Mouse (Mus musculus) MEL (cell line): ENCODE results near the gene Slc22a30. TPM values are rescaled to one million over a fixed set of nuclear protein-coding genes. Genes with fewer than 3 reads are reported as not detected.
"Not testable (repeated sequence)": the region's sequence is repeated elsewhere in the genome, so short reads cannot be mapped to it uniquely, and the experiment has no call there.

Experiments used
- DNase-seq: peaks from one replicate; pipeline ENCODE4 v3.0.0; 2011; ENCODE audit warnings: low read depth, low spot score
- H3K27ac ChIP-seq: 2 replicates; pipeline ENCODE4 v1.5.1; 2012; ENCODE audit warnings: low read depth, mild to moderate bottlenecking, control low read depth, low read length, moderate library complexity; ENCODE audit not compliant: control insufficient read depth
- H3K27me3 ChIP-seq, 2 experiments: fragments of 150-350 bp in 1 of 2; sonication (generic) in 1 of 2; 2 replicates each; pipeline ENCODE4 v1.6.1; 2012; ENCODE audit warnings: low read length in 2 of 2, mild to moderate bottlenecking in 2 of 2, improper control_type of control experiment in 1 of 2, moderate library complexity in 1 of 2; ENCODE audit not compliant: insufficient read depth in 2 of 2, control insufficient read depth in 1 of 2
- H3K36me3 ChIP-seq, 2 experiments: 2 replicates each; pipeline ENCODE4 v1.6.1; 2012 to 2014; ENCODE audit warnings: low read length in 2 of 2, improper control_type of control experiment in 1 of 2, inconsistent platforms in 1 of 2, mild to moderate bottlenecking in 1 of 2; ENCODE audit not compliant: insufficient read depth in 2 of 2, control insufficient read depth in 1 of 2
- H3K4me1 ChIP-seq, 2 experiments: fragments of 150-350 bp in 1 of 2; sonication (generic) in 1 of 2; 2 replicates each; pipeline ENCODE4 v1.6.1; 2012; ENCODE audit warnings: low read length in 2 of 2, improper control_type of control experiment in 1 of 2, mild to moderate bottlenecking in 1 of 2; ENCODE audit not compliant: insufficient read depth in 2 of 2, control insufficient read depth in 1 of 2
- H3K4me3 ChIP-seq, 2 experiments: fragments of 150-350 bp in 1 of 2; sonication (generic) in 1 of 2; 2 replicates each; pipeline ENCODE4 v1.5.1; 2012; ENCODE audit warnings: low read depth in 2 of 2, low read length in 2 of 2, mild to moderate bottlenecking in 2 of 2, moderate library complexity in 2 of 2, control low read depth in 1 of 2, improper control_type of control experiment in 1 of 2; ENCODE audit not compliant: control insufficient read depth in 1 of 2, insufficient read depth in 1 of 2
- H3K79me2 ChIP-seq: 2 replicates; pipeline ENCODE4 v1.6.1; 2012; ENCODE audit warnings: mild to moderate bottlenecking, low read length, moderate library complexity; ENCODE audit not compliant: control insufficient read depth, poor library complexity, insufficient read depth
- H3K9ac ChIP-seq: 2 replicates; pipeline ENCODE4 v1.6.1; 2012; ENCODE audit warnings: low read depth, mild to moderate bottlenecking, control low read depth, low read length, moderate library complexity; ENCODE audit not compliant: control insufficient read depth, poor library complexity, severe bottlenecking
- H3K9me3 ChIP-seq: fragments of 150-350 bp; sonication (generic); replicated peaks from 2 replicates; pipeline ENCODE4 v1.6.1; 2012; ENCODE audit warnings: mild to moderate bottlenecking, low read length, improper control_type of control experiment, moderate library complexity; ENCODE audit not compliant: insufficient read depth
- BHLHE40 ChIP-seq: IDR thresholded peaks from 2 replicates; pipeline ENCODE4 v1.6.1; 2012; ENCODE audit warnings: low read depth, mild to moderate bottlenecking, inconsistent platforms, low read length, improper control_type of control experiment, borderline replicate concordance
- CHD2 ChIP-seq: IDR thresholded peaks from 2 replicates; pipeline ENCODE4 v1.6.1; 2011; ENCODE audit warnings: low read length, improper control_type of control experiment
- ETS1 ChIP-seq: IDR thresholded peaks from 2 replicates; pipeline ENCODE4 v1.6.1; 2012; ENCODE audit warnings: low read depth, mild to moderate bottlenecking, inconsistent platforms, low read length, improper control_type of control experiment, moderate library complexity
- GABPA ChIP-seq: IDR thresholded peaks from 2 replicates; pipeline ENCODE4 v1.6.1; 2012; ENCODE audit warnings: low read depth, mild to moderate bottlenecking, inconsistent platforms, low read length, improper control_type of control experiment, moderate library complexity
- JUND ChIP-seq: IDR thresholded peaks from 2 replicates; pipeline ENCODE4 v1.6.1; 2011; ENCODE audit warnings: low read depth, mild to moderate bottlenecking, improper control_type of control experiment, low read length
- MAFK ChIP-seq: IDR thresholded peaks from 2 replicates; pipeline ENCODE4 v1.6.1; 2011; ENCODE audit warnings: low read depth, mild to moderate bottlenecking, low read length, improper control_type of control experiment, borderline replicate concordance
- MAZ ChIP-seq: IDR thresholded peaks from 2 replicates; pipeline ENCODE4 v1.6.1; 2012; ENCODE audit warnings: low read depth, mild to moderate bottlenecking, inconsistent platforms, low read length, improper control_type of control experiment
- MEF2A ChIP-seq: IDR thresholded peaks from 2 replicates; pipeline ENCODE4 v1.6.1; 2014; ENCODE audit warnings: low read depth, mild to moderate bottlenecking, inconsistent platforms, low read length, improper control_type of control experiment; ENCODE audit not compliant: poor library complexity, insufficient replicate concordance, severe bottlenecking; ENCODE audit errors: extremely low read depth
- MYB ChIP-seq: IDR thresholded peaks from 2 replicates; pipeline ENCODE4 v1.6.1; 2011; ENCODE audit warnings: mild to moderate bottlenecking, low read depth, low read length, improper control_type of control experiment
- POLR2AphosphoS5 ChIP-seq: IDR thresholded peaks from 2 replicates; pipeline ENCODE4 v1.6.1; 2012; ENCODE audit warnings: low read depth, borderline replicate concordance, mild to moderate bottlenecking, inconsistent platforms, low read length, moderate library complexity, mixed read lengths
- TAL1 ChIP-seq: IDR thresholded peaks from 2 replicates; pipeline ENCODE4 v1.6.1; 2012; ENCODE audit warnings: mild to moderate bottlenecking, inconsistent platforms, low read length, moderate library complexity, mixed read lengths
- TCF12 ChIP-seq: IDR thresholded peaks from 2 replicates; pipeline ENCODE4 v1.6.1; 2014; ENCODE audit warnings: low read depth, mild to moderate bottlenecking, inconsistent platforms, low read length, improper control_type of control experiment, moderate library complexity
- UBTF ChIP-seq: IDR thresholded peaks from 2 replicates; pipeline ENCODE4 v1.6.1; 2012; ENCODE audit warnings: low read depth, mild to moderate bottlenecking, inconsistent platforms, low read length, improper control_type of control experiment, moderate library complexity, borderline replicate concordance; ENCODE audit not compliant: insufficient read depth
- USF1 ChIP-seq: IDR thresholded peaks from 2 replicates; pipeline ENCODE4 v1.6.1; 2014; ENCODE audit warnings: low read depth, mild to moderate bottlenecking, inconsistent platforms, low read length, improper control_type of control experiment, moderate library complexity
- ZKSCAN1 ChIP-seq: IDR thresholded peaks from 2 replicates; pipeline ENCODE4 v1.6.1; 2012; ENCODE audit warnings: low read depth, mild to moderate bottlenecking, inconsistent platforms, low read length, improper control_type of control experiment, moderate library complexity
- ZMIZ1 ChIP-seq: IDR thresholded peaks from 2 replicates; pipeline ENCODE4 v1.6.1; 2012; ENCODE audit warnings: low read depth, mild to moderate bottlenecking, inconsistent platforms, low read length, improper control_type of control experiment, moderate library complexity
- ZNF384 ChIP-seq: IDR thresholded peaks from 2 replicates; pipeline ENCODE4 v1.6.1; 2012; ENCODE audit warnings: low read depth, mild to moderate bottlenecking, inconsistent platforms, low read length, improper control_type of control experiment
- polyA plus RNA-seq, 2 experiments: library from polyadenylated mRNA; stranded (reverse) in 1 of 2; unstranded in 1 of 2; fragments of >175 nt in 1 of 2; fragments of >200 nt in 1 of 2; gene quantifications; 2 replicates each; pipeline versions ENCODE4 v1.2.1 to v1.2.4; 2012; ENCODE audit warnings: low replicate concordance in 2 of 2, low read depth in 1 of 2; ENCODE audit not compliant: insufficient read length in 2 of 2, insufficient read depth in 1 of 2, missing spikeins in 1 of 2
- total RNA-seq: library from RNA; depleted of rRNA; stranded (reverse); fragments of 300-350 nt; gene quantifications from 2 replicates; pipeline ENCODE4 v1.2.3, GENCODE M21; 2012; rRNA removed

Gene Slc22a30
- total and polyA plus RNA-seq, 3 experiments: not detected

GRCm38 (mm10) chr19:8431051-8431662, 26.2 kb upstream of the Slc22a30 start:
- TF ChIP-seq MYB (no peak), BHLHE40 (no peak), USF1 (no peak), CHD2 (no peak), UBTF (no peak), JUND (no peak), TCF12 (no peak), MAFK (no peak), ZKSCAN1 (no peak), POLR2AphosphoS5 (no peak), ZMIZ1 (no peak), ETS1 (no peak), TAL1 (no peak), GABPA (no peak), ZNF384 (no peak), MAZ (no peak), MEF2A (no peak)
- H3K36me3 ChIP-seq: no peaks in the 10 kb centered on the region
- DNase-seq: no peak
- no peak overlapping the region for H3K9ac ChIP-seq
- H3K4me3 ChIP-seq: no peak overlapping the region
- no peaks in the 10 kb centered on the region for H3K4me1 ChIP-seq
- H3K27me3 ChIP-seq: no peaks in the 10 kb centered on the region
- no peaks in the 10 kb centered on the region for H3K79me2 ChIP-seq
- H3K9me3 ChIP-seq: no peaks in the 10 kb centered on the region
- no peak overlapping the region for H3K27ac ChIP-seq

- not testable (repeated sequence) for H3K36me3 ChIP-seq, H3K9me3 ChIP-seq, H3K27me3 ChIP-seq, DNase-seq, H3K4me3 ChIP-seq, H3K79me2 ChIP-seq, H3K4me1 ChIP-seq, H3K27ac ChIP-seq, H3K9ac ChIP-seq
Measured at GRCm38 (mm10) chr19:8407290-8408021, 2.5 kb upstream of the Slc22a30 start.

Other genes with a start within 250 kb of the Slc22a30 start
- gene Slc22a29, start 186.2 kb downstream of the Slc22a30 start, total RNA-seq: not detected in 2 replicates
- gene Slc22a29, start 186.2 kb downstream of the Slc22a30 start, polyA plus RNA-seq: not detected
- not detected in 2 replicates for gene Slc22a8, start 186.1 kb upstream of the Slc22a30 start, total RNA-seq
- gene Slc22a8, start 186.1 kb upstream of the Slc22a30 start, polyA plus RNA-seq: not detected
- gene Slc22a6, start 212.9 kb upstream of the Slc22a30 start, total RNA-seq: not detected in 2 replicates
- not detected for gene Slc22a6, start 212.9 kb upstream of the Slc22a30 start, polyA plus RNA-seq